Mouse (Mus musculus) forebrain, embryonic 16.5 days (tissue): ENCODE measurements around the gene Reln. TPM values are rescaled to one million over a fixed set of nuclear protein-coding genes. Genes with fewer than 3 reads are reported as not detected.

Source experiments
- ATAC-seq: fragments of 200-750 bp; cut with Nextera tagmentation; 2 replicates; pipeline ENCODE4 v1.8.0; 2017; ENCODE audit warnings: mild to moderate bottlenecking, moderate library complexity
- H3K27ac ChIP-seq: fragments of 300-500 bp; sonication (generic); 2 replicates; pipeline ENCODE4 v1.5.1; 2014; ENCODE audit warnings: low read length, control low read depth
- H3K27me3 ChIP-seq: fragments of 300-500 bp; sonication (generic); replicated peaks from 2 replicates; pipeline ENCODE4 v1.6.1; 2014; ENCODE audit warnings: low read length; ENCODE audit not compliant: control insufficient read depth, insufficient read depth
- H3K36me3 ChIP-seq: fragments of 300-500 bp; sonication (generic); 2 replicates; pipeline ENCODE4 v1.6.1; 2014; ENCODE audit not compliant: control insufficient read depth, insufficient read depth
- H3K4me1 ChIP-seq: fragments of 300-500 bp; sonication (generic); replicated peaks from 2 replicates; pipeline ENCODE4 v1.6.1; 2014; ENCODE audit warnings: low read length; ENCODE audit not compliant: control insufficient read depth, insufficient read depth
- H3K4me2 ChIP-seq: fragments of 300-500 bp; sonication (generic); 2 replicates; pipeline ENCODE4 v1.6.1; 2014; ENCODE audit warnings: mild to moderate bottlenecking, low read length, control low read depth
- H3K4me3 ChIP-seq: fragments of 300-500 bp; sonication (generic); replicated peaks from 2 replicates; pipeline ENCODE4 v1.5.1; 2014; ENCODE audit warnings: mild to moderate bottlenecking, low read length, control low read depth
- H3K9ac ChIP-seq: fragments of 300-500 bp; sonication (generic); replicated peaks from 2 replicates; pipeline ENCODE4 v1.6.1; 2014; ENCODE audit warnings: low read depth, low read length, control low read depth
- H3K9me3 ChIP-seq: fragments of 300-500 bp; sonication (generic); 2 replicates; pipeline ENCODE4 v1.6.1; 2016; ENCODE audit warnings: low read length; ENCODE audit not compliant: control insufficient read depth
- WGBS: fragments of 180-500 bp; shearing (Covaris S2); extraction: QIAGEN DNeasy Blood & Tissue Kit; methylation state at CpG from one replicate; pipeline ENCODE4 v1.1.7; 2014; 5-methylcytosine and 5-hydroxymethylcytosine counted together
- polyA plus RNA-seq: library from polyadenylated mRNA; unstranded; fragments of >200 nt; fragmentation: Nextera tagmentation; extraction: Ambion mirVana; gene quantifications from 2 replicates; pipeline ENCODE4 v1.2.1, GENCODE M21; 2015

The Reln gene
- polyA plus RNA-seq, 1 experiment from 2014 or later = 63.3 TPM

DNA sequence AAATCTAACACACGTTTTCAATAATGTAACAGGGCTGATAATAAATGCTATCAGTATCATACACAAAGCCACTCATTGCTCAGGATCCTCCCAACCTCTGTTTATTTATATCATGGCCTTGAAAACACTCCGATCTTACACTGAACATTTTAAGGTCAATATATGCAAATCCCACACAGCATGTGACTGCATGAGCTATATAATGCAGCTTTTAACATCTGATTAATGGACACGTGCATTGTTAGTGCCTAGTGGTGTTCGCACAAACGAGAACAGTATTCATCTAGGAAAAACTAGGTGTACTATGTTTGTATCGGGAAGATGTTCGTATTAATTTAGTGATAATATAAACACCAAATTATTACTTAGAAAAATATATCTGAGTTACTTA lies 395.0 kb downstream of the Reln start:
- H3K27ac ChIP-seq = no peak overlapping the region
- no peak overlapping the region for H3K4me2 ChIP-seq
- 33% methylated on average over 7 of the region's 7 CpGs for WGBS
- H3K4me3 ChIP-seq = no peak overlapping the region
- H3K4me1 ChIP-seq = peaks cover 23% of the 10 kb centered on the region
- H3K9me3 ChIP-seq = no peaks in the 10 kb centered on the region
- H3K27me3 ChIP-seq = no peaks in the 10 kb centered on the region; the same call in 1 of the 2 replicates
- no peaks in the 10 kb centered on the region for H3K36me3 ChIP-seq
- H3K9ac ChIP-seq = no peak overlapping the region
- ATAC-seq = no peak

DNA sequence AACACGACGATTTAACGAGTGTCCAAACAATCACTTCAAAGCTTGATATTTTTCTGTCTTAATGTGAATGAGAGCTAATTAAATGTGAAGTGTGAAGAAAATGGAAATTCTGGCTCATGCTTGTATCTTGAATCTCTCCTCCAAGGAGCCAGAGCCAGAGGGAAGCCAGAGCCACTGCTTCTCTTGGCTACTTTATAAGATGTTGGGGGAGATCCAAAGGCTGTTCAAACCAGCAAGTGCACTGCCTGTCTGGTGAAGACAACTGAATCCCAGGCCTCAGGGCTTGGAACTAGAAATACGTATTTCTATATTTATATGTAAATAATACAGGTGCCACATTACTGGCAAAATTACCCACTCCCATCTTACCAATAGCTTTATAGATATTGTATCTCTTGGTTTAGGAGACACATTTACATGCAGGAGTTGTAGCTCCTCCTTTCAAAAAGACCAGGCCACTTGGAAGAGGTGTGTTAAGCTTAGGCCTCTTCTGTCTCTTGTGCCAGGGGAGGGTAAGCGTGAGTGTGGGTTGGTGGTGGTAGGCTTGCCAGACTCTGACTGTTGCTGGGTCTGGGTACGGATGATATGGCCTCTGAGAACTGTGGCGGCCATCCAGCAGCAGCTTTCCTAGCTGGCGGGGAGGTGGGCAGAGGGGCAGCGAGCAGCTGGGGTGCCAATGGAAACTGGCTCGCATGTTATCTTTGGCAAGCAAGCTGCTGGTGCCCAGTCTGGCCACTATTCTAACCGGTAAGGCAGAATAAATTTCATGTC lies 395.6 kb downstream of the Reln start:
- Histone ChIP-seq H3K4me3 (no peak overlapping the region), H3K4me2 (no peak overlapping the region; the same call in 1 of the 2 replicates), H3K27me3 (no peaks in the 10 kb centered on the region; the same call in 1 of the 2 replicates), H3K4me1 (peaks cover 23% of the 10 kb centered on the region), H3K36me3 (no peaks in the 10 kb centered on the region), H3K27ac (no peak overlapping the region), H3K9me3 (no peaks in the 10 kb centered on the region), H3K9ac (no peak overlapping the region)
- peak; percentile 83 for ATAC-seq
- WGBS = 38% methylated on average over 11 of the region's 11 CpGs

DNA sequence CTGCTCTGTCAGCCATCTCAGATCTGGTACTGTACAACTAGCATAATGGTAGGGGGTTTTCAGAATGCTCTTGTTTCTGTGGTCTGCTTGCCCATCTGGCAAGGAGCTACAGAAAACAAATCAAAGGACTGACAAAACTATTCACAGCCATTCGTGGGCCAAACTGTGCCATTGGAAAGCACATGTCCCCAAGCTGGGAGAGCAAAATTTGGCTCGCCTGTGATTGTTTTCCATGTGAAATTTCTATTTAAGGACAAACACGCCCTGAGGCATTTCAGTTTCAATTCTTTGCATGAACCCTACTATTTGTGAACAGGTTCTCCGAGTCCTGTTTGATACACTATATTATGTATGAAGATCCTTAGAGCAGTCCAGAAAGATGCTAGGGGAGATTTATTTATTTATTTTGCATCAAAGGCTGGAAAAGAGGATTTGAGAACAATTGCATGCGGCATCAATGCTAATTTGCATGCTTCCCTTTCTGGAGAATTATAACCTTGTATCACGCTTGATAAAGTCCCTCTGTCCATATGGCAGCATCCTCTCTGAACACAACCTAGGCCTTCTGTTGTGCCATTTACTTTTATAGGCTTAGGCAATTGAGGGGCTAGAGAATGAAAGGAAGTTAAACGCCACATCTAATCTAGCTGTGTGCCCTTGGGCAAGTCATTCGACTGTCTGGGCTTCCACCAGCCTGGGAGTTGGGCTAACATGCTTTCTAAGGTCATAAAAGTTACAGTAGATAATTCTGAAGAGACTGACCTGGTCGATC lies 396.7 kb downstream of the Reln start:
- ATAC-seq = peak; percentile 81
- WGBS = 44% methylated on average over 9 of the region's 9 CpGs

DNA sequence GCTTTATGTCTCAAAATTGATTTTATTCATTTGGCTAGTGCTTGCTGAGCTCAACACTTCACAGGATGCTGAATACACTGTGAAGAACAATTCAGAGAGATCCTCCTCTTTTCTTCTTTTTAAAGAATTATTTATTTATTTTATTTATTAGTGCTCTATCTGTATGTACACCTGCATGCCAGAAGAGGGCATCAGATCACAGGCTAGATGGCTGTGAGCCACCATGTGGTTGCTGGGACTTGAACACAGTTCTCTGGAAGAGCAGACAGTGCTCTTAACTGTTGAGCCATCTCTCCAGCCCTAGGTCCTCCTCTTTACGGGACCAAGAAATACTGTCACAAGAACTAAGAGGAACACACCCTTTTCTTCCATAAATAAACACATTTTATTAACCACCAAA lies 399.9 kb downstream of the Reln start:
- Histone ChIP-seq H3K27ac (no peak overlapping the region), H3K9me3 (no peaks in the 10 kb centered on the region), H3K36me3 (no peaks in the 10 kb centered on the region), H3K27me3 (peaks cover 5% of the 10 kb centered on the region; the same call in 1 of the 2 replicates), H3K9ac (no peak overlapping the region), H3K4me1 (peaks cover 22% of the 10 kb centered on the region), H3K4me2 (no peak overlapping the region), H3K4me3 (no peak overlapping the region)
- 100% methylated on average over 1 of the region's 1 CpGs for WGBS
- ATAC-seq = no peak

More for the DNA sequence above, 396.7 kb downstream of the Reln start:
- Histone ChIP-seq H3K9ac (no peak overlapping the region), H3K27ac (no peak overlapping the region), H3K27me3 (no peaks in the 10 kb centered on the region; the same call in none of the 2 replicates), H3K4me3 (no peak overlapping the region), H3K4me1 (peaks cover 23% of the 10 kb centered on the region), H3K36me3 (no peaks in the 10 kb centered on the region), H3K4me2 (no peak overlapping the region; the same call in 1 of the 2 replicates), H3K9me3 (no peaks in the 10 kb centered on the region)

DNA sequence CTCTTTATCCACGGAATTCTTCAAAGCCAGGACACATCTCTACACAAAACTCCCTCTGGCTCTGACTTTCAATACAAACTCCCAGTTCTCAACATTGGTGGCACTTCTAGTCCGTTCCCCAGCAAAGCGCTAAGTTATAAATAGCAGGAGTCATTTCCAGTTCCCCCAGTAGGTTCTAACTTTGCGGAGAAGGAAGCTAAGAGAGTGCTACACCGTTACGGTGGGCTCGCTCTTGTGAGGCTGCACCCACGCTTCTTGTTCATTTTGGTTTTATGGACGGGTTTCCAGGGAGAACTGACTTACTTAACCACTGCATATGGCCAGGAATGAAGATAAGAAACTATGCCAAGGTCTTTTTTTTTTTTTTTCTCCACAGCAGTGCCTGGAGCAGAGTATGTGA lies 405.1 kb downstream of the Reln start:
- Histone ChIP-seq H3K4me1 (no peaks in the 10 kb centered on the region), H3K9ac (no peak overlapping the region), H3K27ac (no peak overlapping the region), H3K4me3 (no peak overlapping the region), H3K36me3 (no peaks in the 10 kb centered on the region), H3K27me3 (peaks cover 7% of the 10 kb centered on the region; the same call in 1 of the 2 replicates), H3K9me3 (no peaks in the 10 kb centered on the region), H3K4me2 (no peak overlapping the region)
- 84% methylated on average over 9 of the region's 9 CpGs for WGBS
- no peak for ATAC-seq

DNA sequence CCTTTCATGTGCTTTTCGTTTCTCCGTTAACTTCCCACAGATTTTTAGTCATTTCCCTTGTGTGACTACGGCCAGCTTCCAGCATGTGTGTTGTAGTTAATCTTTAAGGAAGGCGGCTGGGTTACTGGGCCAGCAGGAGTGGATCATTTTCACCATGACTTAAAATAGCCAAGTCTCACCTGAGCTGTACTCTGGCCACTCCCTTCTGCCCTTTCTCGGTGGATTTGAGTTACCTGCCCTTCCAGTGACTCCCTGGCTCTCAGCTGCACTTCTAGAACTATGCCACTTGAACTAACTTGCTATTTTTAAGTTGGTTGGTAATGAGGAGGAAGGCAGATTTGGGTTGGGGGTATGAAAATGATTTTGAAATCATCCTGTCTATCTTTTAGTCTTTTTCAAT lies 406.4 kb downstream of the Reln start:
- WGBS = 86% methylated on average over 5 of the region's 5 CpGs
- H3K9me3 ChIP-seq = no peaks in the 10 kb centered on the region
- no peak overlapping the region for H3K9ac ChIP-seq
- no peaks in the 10 kb centered on the region for H3K36me3 ChIP-seq
- no peak overlapping the region for H3K4me2 ChIP-seq
- no peak overlapping the region for H3K4me3 ChIP-seq
- H3K27me3 ChIP-seq = peaks cover 7% of the 10 kb centered on the region; the same call in 1 of the 2 replicates
- H3K4me1 ChIP-seq = peaks cover 3% of the 10 kb centered on the region; the same call in 1 of the 2 replicates
- no peak for ATAC-seq
- H3K27ac ChIP-seq = no peak overlapping the region

DNA sequence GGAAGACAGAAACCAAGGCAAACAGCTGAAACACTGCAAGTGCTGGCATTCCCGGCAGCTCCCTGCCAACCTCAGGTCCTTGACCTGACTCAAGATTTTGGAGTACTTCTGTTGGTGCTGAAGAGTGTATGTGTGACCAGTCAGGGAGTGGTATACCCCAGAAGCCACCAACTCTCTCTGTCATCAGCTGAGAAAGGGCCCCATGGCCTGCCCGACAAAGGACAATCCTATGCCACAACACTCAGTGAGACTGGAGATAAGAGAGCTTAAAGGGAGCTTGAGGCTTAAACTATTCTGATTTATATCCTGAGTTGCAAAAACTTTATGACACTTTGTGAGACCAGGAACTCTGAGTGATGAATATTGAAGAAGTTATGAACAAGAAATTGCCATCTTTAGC lies 407.9 kb downstream of the Reln start:
- H3K27me3 ChIP-seq = 0 out of 2 replicates have a peak, but pooled peaks cover 6% of the 10 kb centered on the region
- ATAC-seq = no peak
- no peak overlapping the region for H3K9ac ChIP-seq
- H3K4me3 ChIP-seq = no peak overlapping the region
- peaks cover 3% of the 10 kb centered on the region; the same call in 1 of the 2 replicates for H3K4me1 ChIP-seq
- no peaks in the 10 kb centered on the region for H3K36me3 ChIP-seq
- H3K27ac ChIP-seq = no peak overlapping the region
- 86% methylated on average over 2 of the region's 2 CpGs for WGBS
- H3K9me3 ChIP-seq = no peaks in the 10 kb centered on the region
- H3K4me2 ChIP-seq = no peak overlapping the region

DNA sequence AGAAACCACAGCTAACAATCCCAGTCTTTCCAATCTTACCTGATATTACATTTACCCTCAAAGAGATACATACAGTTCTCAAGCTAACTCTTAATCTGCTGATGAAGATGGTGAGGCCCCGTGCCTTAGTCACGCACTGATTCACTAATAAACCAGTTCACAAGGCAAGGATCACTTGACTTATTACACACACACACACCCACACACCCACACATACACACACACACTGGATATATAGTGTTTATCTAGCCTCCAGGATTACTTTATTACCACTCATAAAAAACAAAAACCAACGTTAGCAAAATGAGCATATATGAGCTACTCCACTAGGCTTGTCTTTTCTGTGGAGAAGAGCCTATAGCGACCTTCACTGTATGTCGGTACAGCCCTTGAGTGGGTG lies 408.4 kb downstream of the Reln start:
- Histone ChIP-seq H3K4me2 (no peak overlapping the region), H3K27ac (no peak overlapping the region), H3K4me1 (peaks cover 3% of the 10 kb centered on the region; the same call in 1 of the 2 replicates), H3K9me3 (no peaks in the 10 kb centered on the region), H3K36me3 (no peaks in the 10 kb centered on the region), H3K27me3 (0 out of 2 replicates have a peak, but pooled peaks cover 5% of the 10 kb centered on the region), H3K9ac (no peak overlapping the region), H3K4me3 (no peak overlapping the region)
- no peak for ATAC-seq
- 93% methylated on average over 5 of the region's 5 CpGs for WGBS

DNA sequence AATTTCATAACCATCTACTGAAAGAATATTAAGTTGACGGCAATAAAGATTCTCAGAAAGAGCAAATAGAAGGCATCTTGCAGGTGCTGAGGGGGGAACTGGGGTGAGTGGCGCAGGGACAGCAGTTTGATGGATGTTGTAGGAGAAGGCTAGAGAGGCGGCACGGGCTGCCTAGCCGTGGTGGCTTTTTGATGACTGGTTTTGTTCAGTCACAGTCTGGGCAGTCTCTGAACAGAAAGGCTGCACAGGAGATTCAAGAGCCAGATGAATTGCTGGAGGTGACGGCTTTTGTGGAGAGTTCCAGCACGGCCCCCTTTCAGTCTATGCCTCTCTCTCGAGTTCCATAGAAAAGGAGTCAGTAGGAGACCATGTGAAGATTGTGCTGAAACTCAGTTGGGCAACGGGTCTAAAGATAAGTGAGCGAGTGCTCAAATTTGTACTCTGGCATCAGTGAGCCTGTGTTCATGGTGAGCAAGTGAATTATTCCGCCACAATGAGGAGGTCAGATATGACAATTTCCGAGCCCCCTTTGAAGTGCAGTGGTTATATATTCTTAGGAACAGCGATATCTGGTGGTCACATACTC lies 409.6 kb downstream of the Reln start:
- H3K27ac ChIP-seq = no peak overlapping the region

More for the DNA sequence above, 409.6 kb downstream of the Reln start:
- Histone ChIP-seq H3K4me1 (peaks cover 3% of the 10 kb centered on the region; the same call in 1 of the 2 replicates), H3K9me3 (no peaks in the 10 kb centered on the region), H3K4me2 (no peak overlapping the region), H3K27me3 (0 out of 2 replicates have a peak, but pooled peaks cover 3% of the 10 kb centered on the region), H3K9ac (no peak overlapping the region), H3K4me3 (no peak overlapping the region), H3K36me3 (no peaks in the 10 kb centered on the region)
- no peak for ATAC-seq
- 47% methylated on average over 13 of the region's 13 CpGs for WGBS
